ENCODE assay signal across 8 mouse cellular contexts in genomic region chr4:130306796-130307630, GRCm38 (mm10). TPM values are rescaled to one million over a fixed set of nuclear protein-coding genes. Genes with fewer than 3 reads are reported as not detected.
DNase-seq lines count a peak whose midpoint lies in the region; ATAC-seq lines count a peak whose summit lies in the region.

No protein-coding gene starts in this region.

- no peak for ATAC-seq in neural tube, embryonic 14.5 days (ENCODE audit: low read depth)
- no peak for ATAC-seq in granulocyte monocyte progenitor cell, adult 5-6 weeks (replicated peaks; ENCODE audit: poor library complexity, severe bottlenecking)

- no peak overlapping the region for H3K9ac ChIP-seq in neural tube, embryonic 14.5 days (replicated peaks; ENCODE audit: low read depth, low read length)

- H3K27me3 ChIP-seq in neural tube, embryonic 14.5 days (ENCODE audit: control insufficient read depth, insufficient read depth, low read length), result peaks cover 9% of the 10 kb centered on the region

- WGBS in neural tube, embryonic 14.5 days, result 81% methylated on average over 10 of the region's 10 CpGs

- H3K27ac ChIP-seq in neural tube, embryonic 14.5 days (ENCODE audit: low read depth, low read length), result no peak overlapping the region

- no peaks in the 10 kb centered on the region for H3K36me3 ChIP-seq in neural tube, embryonic 14.5 days (ENCODE audit: control insufficient read depth, insufficient read depth, low read length)

- no peaks in the 10 kb centered on the region for H3K9me3 ChIP-seq in neural tube, embryonic 14.5 days (ENCODE audit: control insufficient read depth, low read length)

- H3K4me3 ChIP-seq in neural tube, embryonic 14.5 days (ENCODE audit: low read depth, low read length), result no peak overlapping the region

- H3K4me2 ChIP-seq in neural tube, embryonic 14.5 days (ENCODE audit: low read depth, low read length), result peak overlapping the region; percentile 84

- peak; percentile 73 for DNase-seq in adrenal gland, adult 2 months
- DNase-seq in adrenal gland, adult 18-20 months (ENCODE audit: low spot score in 2 of 2), result no peak
- DNase-seq in cerebellum, adult 9-10 months, result peak; percentile 58
- DNase-seq in heart, adult 8-10 months (ENCODE audit: low spot score), result peak; percentile 70
- DNase-seq in kidney, adult 8-10 months, result peak; percentile 74 to 76
- no peak for DNase-seq in layer of hippocampus, postnatal 25 days (ENCODE audit: extremely low spot score in 1 of 2, low spot score in 1 of 2)

- H3K4me1 ChIP-seq in neural tube, embryonic 14.5 days (ENCODE audit: control insufficient read depth, insufficient read depth, low read length), result 0 out of 2 replicates have a peak, but pooled peaks cover 2% of the 10 kb centered on the region

RNA-seq across cellular contexts. Expression of gene Fabp3, which starts 1.4 kb away (rescaled TPM):
- 100 to 1,000 TPM in 1 of 2 experiments, 10 to 100 TPM in 1; 51.1 to 150 TPM for total RNA-seq in adrenal gland, adult 2 months (2021)
- polyA plus RNA-seq in adrenal gland, adult 2 months (2012; rRNA removed), result 19.0 and 24.8 TPM in 2 replicates
- 100 to 1,000 TPM in 1 of 2 experiments, 10 to 100 TPM in 1; 61.4 to 128 TPM for total RNA-seq in adrenal gland, adult 18-20 months (2021)
- total RNA-seq in heart, adult 8-10 months (2022), result 1,000 to 10,000 TPM; 6,025 to 7,484 (median 6,750) TPM
- 193 and 278 TPM in 2 replicates for polyA plus RNA-seq in neural tube, embryonic 14.5 days (2014; fragmentation: Nextera tagmentation; extraction: Ambion mirVana)
- total RNA-seq in layer of hippocampus, postnatal 25 days (2021), result 100 to 1,000 TPM; 108 to 111 TPM
- total RNA-seq in granulocyte monocyte progenitor cell, adult 5-6 weeks (2014; fragmentation: Nextera tagmentation), result not detected in 2 replicates
- total RNA-seq in granulocyte monocyte progenitor cell, adult 5-6 weeks (2017), result not detected in 2 replicates

RNA-seq across cellular contexts. Expression of gene Gm10570, which starts 1.5 kb away (rescaled TPM):
- total RNA-seq in adrenal gland, adult 2 months (2021), result not detected
- 0.34 and 0.64 TPM in 2 replicates for polyA plus RNA-seq in adrenal gland, adult 2 months (2012; rRNA removed)
- total RNA-seq in adrenal gland, adult 18-20 months (2021), result not detected
- under 1 TPM in 1 of 4 experiments, not detected in 3; 0.91 TPM for total RNA-seq in heart, adult 8-10 months (2022)
- 0.99 and 1.8 TPM in 2 replicates for polyA plus RNA-seq in neural tube, embryonic 14.5 days (2014; fragmentation: Nextera tagmentation; extraction: Ambion mirVana)
- total RNA-seq in layer of hippocampus, postnatal 25 days (2021), result 1 to 10 TPM; 1.2 to 1.4 TPM
- not detected in 2 replicates for total RNA-seq in granulocyte monocyte progenitor cell, adult 5-6 weeks (2014; fragmentation: Nextera tagmentation)
- not detected in 2 replicates for total RNA-seq in granulocyte monocyte progenitor cell, adult 5-6 weeks (2017)

RNA-seq across cellular contexts. Expression of gene Serinc2, which starts 28.0 kb away (rescaled TPM):
- 1 to 10 TPM in 1 of 2 experiments, under 1 TPM in 1; 0.93 to 1.0 TPM for total RNA-seq in adrenal gland, adult 2 months (2021)
- polyA plus RNA-seq in adrenal gland, adult 2 months (2012; rRNA removed), result 6.2 and 7.1 TPM in 2 replicates
- total RNA-seq in adrenal gland, adult 18-20 months (2021), result 1 to 10 TPM; 1.7 to 2.8 TPM
- total RNA-seq in heart, adult 8-10 months (2022), result 1 to 10 TPM; 1.9 to 3.7 (median 2.6) TPM
- polyA plus RNA-seq in neural tube, embryonic 14.5 days (2014; fragmentation: Nextera tagmentation; extraction: Ambion mirVana), result 34.8 and 36.4 TPM in 2 replicates
- 10 to 100 TPM in 1 of 2 experiments, 1 to 10 TPM in 1; 9.2 to 12.9 TPM for total RNA-seq in layer of hippocampus, postnatal 25 days (2021)
- not detected in 2 replicates for total RNA-seq in granulocyte monocyte progenitor cell, adult 5-6 weeks (2014; fragmentation: Nextera tagmentation)
- not detected in 2 replicates for total RNA-seq in granulocyte monocyte progenitor cell, adult 5-6 weeks (2017)

RNA-seq across cellular contexts. Expression of gene Zcchc17, which starts 52.7 kb away (rescaled TPM):
- 10 to 100 TPM; 48.9 to 54.2 TPM for total RNA-seq in adrenal gland, adult 2 months (2021)
- polyA plus RNA-seq in adrenal gland, adult 2 months (2012; rRNA removed), result 57.2 and 71.3 TPM in 2 replicates
- total RNA-seq in adrenal gland, adult 18-20 months (2021), result 10 to 100 TPM; 40.4 to 46.0 TPM
- total RNA-seq in heart, adult 8-10 months (2022), result 10 to 100 TPM; 24.2 to 35.4 (median 29.0) TPM
- 97.0 and 98.1 TPM in 2 replicates for polyA plus RNA-seq in neural tube, embryonic 14.5 days (2014; fragmentation: Nextera tagmentation; extraction: Ambion mirVana)
- total RNA-seq in layer of hippocampus, postnatal 25 days (2021), result 10 to 100 TPM; 65.4 to 67.7 TPM
- 32.0 and 45.7 TPM in 2 replicates for total RNA-seq in granulocyte monocyte progenitor cell, adult 5-6 weeks (2014; fragmentation: Nextera tagmentation)
- 124 and 150 TPM in 2 replicates for total RNA-seq in granulocyte monocyte progenitor cell, adult 5-6 weeks (2017)

RNA-seq across cellular contexts. Expression of gene Snrnp40, which starts 52.9 kb away (rescaled TPM):
- total RNA-seq in adrenal gland, adult 2 months (2021), result 10 to 100 TPM; 31.4 to 33.6 TPM
- 18.9 and 19.6 TPM in 2 replicates for polyA plus RNA-seq in adrenal gland, adult 2 months (2012; rRNA removed)
- total RNA-seq in adrenal gland, adult 18-20 months (2021), result 10 to 100 TPM; 27.3 to 34.9 TPM
- 10 to 100 TPM; 12.8 to 17.2 (median 16.7) TPM for total RNA-seq in heart, adult 8-10 months (2022)
- 101 and 102 TPM in 2 replicates for polyA plus RNA-seq in neural tube, embryonic 14.5 days (2014; fragmentation: Nextera tagmentation; extraction: Ambion mirVana)
- total RNA-seq in layer of hippocampus, postnatal 25 days (2021), result 10 to 100 TPM; 28.8 to 31.3 TPM
- 73.7 and 97.1 TPM in 2 replicates for total RNA-seq in granulocyte monocyte progenitor cell, adult 5-6 weeks (2014; fragmentation: Nextera tagmentation)
- 83.4 and 96.8 TPM in 2 replicates for total RNA-seq in granulocyte monocyte progenitor cell, adult 5-6 weeks (2017)

Comparison
In these comparisons a context has a peak if more than half of its experiments do, and no peak if none do; other contexts are left out.
1. DNase-seq: peak in adrenal gland, adult 2 months (single experiment), cerebellum, adult 9-10 months (single experiment), heart, adult 8-10 months (single experiment) and kidney, adult 8-10 months (2 of 2); none in adrenal gland, adult 18-20 months (0 of 2) and layer of hippocampus, postnatal 25 days (0 of 2).
2. RNA of gene Fabp3, which starts 1.4 kb away (total RNA-seq): 6,025 to 7,484 TPM in heart, adult 8-10 months, 51.1 to 150 TPM in adrenal gland, adult 2 months, 61.4 to 128 TPM in adrenal gland, adult 18-20 months and 108 to 111 TPM in layer of hippocampus, postnatal 25 days; not detected in granulocyte monocyte progenitor cell, adult 5-6 weeks; every median in the first group is over 10 times any median in the second.